Comparison of ENCODE assay signal across 11 mouse cellular contexts in the genomic region with DNA sequence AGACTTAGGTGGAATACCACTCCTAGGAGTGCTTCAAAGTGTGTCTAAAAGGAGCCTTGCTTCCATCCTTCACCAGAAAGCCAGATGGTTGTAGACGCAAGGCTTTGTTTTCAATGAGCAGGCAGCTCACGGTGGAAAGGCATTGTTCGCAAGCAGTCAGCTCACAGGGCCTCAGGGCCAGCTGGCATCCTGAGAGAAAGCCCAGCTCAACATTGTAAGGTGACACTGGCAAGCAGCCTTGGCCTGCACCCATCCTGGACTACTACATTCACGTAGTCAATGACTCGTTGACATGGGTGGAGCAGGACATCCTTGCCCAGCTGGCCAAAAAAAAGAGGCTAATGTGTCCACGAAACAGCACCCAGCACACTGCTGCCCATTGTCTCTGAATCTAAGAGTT.
DNase-seq lines count a peak whose midpoint lies in the region; ATAC-seq and TF ChIP-seq lines count a peak whose summit lies in the region.
"Had no signal": no experiment of that assay in that cellular context is flagged by ENCODE, and none has a peak within 500 bp of the region (broad histone marks: within the 10 kb centered on the region; RNA-seq: fewer than 3 reads in every experiment).

No protein-coding gene starts in this region.

- no peaks in the 10 kb centered on the region for H3K27me3 ChIP-seq in heart, embryonic 12.5 days (replicated peaks)
- no peaks in the 10 kb centered on the region for H3K27me3 ChIP-seq in lung, postnatal 0 days (replicated peaks; ENCODE audit: insufficient read depth, low read length)
- H3K27me3 ChIP-seq: embryonic facial prominence, embryonic 12.5 days; hindbrain, embryonic 15.5 days; liver, embryonic 12.5 days had no signal

- no peak overlapping the region for H3K4me3 ChIP-seq in heart, embryonic 12.5 days
- H3K4me3 ChIP-seq in lung, postnatal 0 days (ENCODE audit: low read depth, low read length), result no peak overlapping the region
- H3K4me3 ChIP-seq: embryonic facial prominence, embryonic 12.5 days; hindbrain, embryonic 15.5 days; liver, embryonic 12.5 days had no signal

- no peak for TF ChIP-seq POLR2A in brain, embryonic 14.5 days (IDR thresholded peaks at IDR 0.05; ENCODE audit: borderline replicate concordance, extremely low read depth, insufficient read depth, insufficient read length, poor library complexity, severe bottlenecking)

- H3K4me2 ChIP-seq in heart, embryonic 12.5 days, result no peak overlapping the region
- no peak overlapping the region for H3K4me2 ChIP-seq in lung, postnatal 0 days (replicated peaks; ENCODE audit: low read depth, low read length)
- H3K4me2 ChIP-seq: embryonic facial prominence, embryonic 12.5 days; hindbrain, embryonic 15.5 days; liver, embryonic 12.5 days had no signal

- 79% methylated on average over 6 of the region's 6 CpGs for WGBS in heart, embryonic 12.5 days
- WGBS in lung, postnatal 0 days, result 75% methylated on average over 6 of the region's 6 CpGs

- intact Hi-C loops in heart, postnatal 25 days (cut with DNase I), result no loop called here

- TF ChIP-seq EP300 in lung, postnatal 0 days (IDR thresholded peaks at IDR 0.05), result no peak

- ATAC-seq in heart, embryonic 12.5 days (ENCODE audit: insufficient number of reproducible peaks, low FRiP score), result no peak
- ATAC-seq in lung, postnatal 0 days, result no peak
- ATAC-seq: liver, embryonic 12.5 days had no signal

- peak; percentile 29 to 41 for DNase-seq in heart, adult 9 months (ENCODE audit: low spot score in 2 of 2)
- DNase-seq in brain, embryonic 14.5 days (ENCODE audit: low read depth), result peak; percentile 74
- DNase-seq in cerebellum, adult 8-10 months, result peak; percentile 43
- DNase-seq in heart, postnatal 25 days (ENCODE audit: low spot score), result peak; percentile 21
- no peak for DNase-seq in spleen, postnatal 36 days (ENCODE audit: low spot score in 2 of 2)
- DNase-seq in lung, postnatal 0 days (ENCODE audit: low spot score), result no peak

- H3K36me3 ChIP-seq in heart, embryonic 12.5 days, result no peaks in the 10 kb centered on the region
- no peaks in the 10 kb centered on the region for H3K36me3 ChIP-seq in lung, postnatal 0 days (ENCODE audit: insufficient read depth, low read length)
- H3K36me3 ChIP-seq: embryonic facial prominence, embryonic 12.5 days; hindbrain, embryonic 15.5 days; liver, embryonic 12.5 days had no signal

- no peak overlapping the region for H3K9ac ChIP-seq in heart, embryonic 12.5 days
- no peak overlapping the region for H3K9ac ChIP-seq in lung, postnatal 0 days (replicated peaks; ENCODE audit: low read depth)
- H3K9ac ChIP-seq: embryonic facial prominence, embryonic 12.5 days; hindbrain, embryonic 15.5 days; liver, embryonic 12.5 days had no signal

- peaks cover under 1% of the 10 kb centered on the region for H3K4me1 ChIP-seq in heart, embryonic 12.5 days (replicated peaks)
- H3K4me1 ChIP-seq in lung, postnatal 0 days (ENCODE audit: insufficient read depth, low read depth, low read length), result no peaks in the 10 kb centered on the region
- H3K4me1 ChIP-seq: embryonic facial prominence, embryonic 12.5 days; liver, embryonic 12.5 days had no signal

- no peaks in the 10 kb centered on the region for H3K9me3 ChIP-seq in heart, embryonic 12.5 days (replicated peaks)
- no peaks in the 10 kb centered on the region for H3K9me3 ChIP-seq in lung, postnatal 0 days (ENCODE audit: low read length)
- H3K9me3 ChIP-seq: embryonic facial prominence, embryonic 12.5 days; hindbrain, embryonic 15.5 days; liver, embryonic 12.5 days had no signal

- H3K27ac ChIP-seq in heart, embryonic 12.5 days (ENCODE audit: poor library complexity, severe bottlenecking), result no peak overlapping the region
- H3K27ac ChIP-seq in lung, postnatal 0 days (ENCODE audit: low read length), result no peak overlapping the region
- H3K27ac ChIP-seq: embryonic facial prominence, embryonic 12.5 days; hindbrain, embryonic 15.5 days; liver, embryonic 12.5 days; macrophage had no signal

- TF ChIP-seq CTCF in brain, embryonic 14.5 days (IDR thresholded peaks at IDR 0.05; ENCODE audit: borderline replicate concordance, extremely low read depth, insufficient read depth, insufficient read length), result no peak
- no peak for TF ChIP-seq CTCF in lung, postnatal 0 days (IDR thresholded peaks at IDR 0.05)

Comparison
In these comparisons a context has a peak if more than half of its experiments do, and no peak if none do; other contexts are left out.
1. DNase-seq: peak in heart, adult 9 months (2 of 2), brain, embryonic 14.5 days (single experiment), cerebellum, adult 8-10 months (single experiment) and heart, postnatal 25 days (single experiment); none in spleen, postnatal 36 days (0 of 2) and lung, postnatal 0 days (single experiment).